Mouse (Mus musculus): Measurements from ENCODE around the gene Pear1.
"Not testable (repeated sequence)": the region's sequence is repeated elsewhere in the genome, so short reads cannot be mapped to it uniquely, and the experiment has no call there.

The Pear1 gene

GRCm38 (mm10) chr3:87824206-87824605, at the start of gene Pear1:
Gene Pear1, minus strand, starts transcription at chr3:87824306.
- in situ Hi-C loops (cut with MboI, MseI): not testable (repeated sequence)

DNA sequence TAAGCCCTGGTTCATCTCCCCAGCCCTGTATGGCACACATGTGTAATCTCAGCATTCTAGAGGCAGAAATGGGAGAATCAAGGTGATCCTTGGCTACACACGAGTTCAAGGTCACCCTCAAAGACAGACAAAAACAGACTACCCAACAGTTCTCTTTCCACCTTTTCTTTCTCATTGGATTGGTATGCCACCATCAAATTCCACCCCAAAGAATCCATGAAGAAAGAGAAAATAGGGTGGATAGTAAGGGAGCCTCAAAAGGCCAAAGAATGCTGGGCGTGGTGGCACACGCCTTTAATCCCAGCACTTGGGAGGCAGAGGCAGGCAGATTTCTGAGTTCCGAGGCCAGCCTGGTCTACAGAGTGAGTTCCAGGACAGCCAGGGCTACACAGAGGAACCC, 40.0 kb upstream of the Pear1 start:
- in situ Hi-C loops (cut with MboI, MseI): not testable (repeated sequence)

- in situ Hi-C loops (cut with MboI, MseI): no loop called here
These were observed 35.7 kb upstream of the Pear1 start for GRCm38 (mm10) chr3:87859813-87860212.

GRCm38 (mm10) chr3:87857666-87858065, 33.6 kb upstream of the Pear1 start:
- in situ Hi-C loops (cut with MboI, MseI): no loop called here

DNA sequence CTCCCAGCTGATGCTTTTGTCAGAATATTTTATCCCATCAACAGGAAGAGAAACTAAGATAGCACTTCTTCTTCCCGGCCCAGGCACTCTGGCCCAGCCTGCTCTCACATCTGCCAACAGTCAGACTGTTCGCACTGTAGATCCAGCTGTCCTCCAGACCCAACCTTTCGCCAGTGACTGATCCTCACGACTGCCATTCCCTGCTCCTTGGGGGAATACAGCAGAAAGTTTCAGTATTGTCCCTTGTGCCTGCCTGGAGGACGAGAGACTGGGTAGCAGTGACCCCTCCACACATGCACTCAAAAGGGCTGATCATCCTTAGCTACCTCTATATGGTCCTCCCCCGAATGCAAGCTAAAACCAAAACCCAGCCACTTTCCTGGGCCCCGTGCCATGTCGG, 31.8 kb upstream of the Pear1 start:
- in situ Hi-C loops (cut with MboI, MseI): no loop called here

DNA sequence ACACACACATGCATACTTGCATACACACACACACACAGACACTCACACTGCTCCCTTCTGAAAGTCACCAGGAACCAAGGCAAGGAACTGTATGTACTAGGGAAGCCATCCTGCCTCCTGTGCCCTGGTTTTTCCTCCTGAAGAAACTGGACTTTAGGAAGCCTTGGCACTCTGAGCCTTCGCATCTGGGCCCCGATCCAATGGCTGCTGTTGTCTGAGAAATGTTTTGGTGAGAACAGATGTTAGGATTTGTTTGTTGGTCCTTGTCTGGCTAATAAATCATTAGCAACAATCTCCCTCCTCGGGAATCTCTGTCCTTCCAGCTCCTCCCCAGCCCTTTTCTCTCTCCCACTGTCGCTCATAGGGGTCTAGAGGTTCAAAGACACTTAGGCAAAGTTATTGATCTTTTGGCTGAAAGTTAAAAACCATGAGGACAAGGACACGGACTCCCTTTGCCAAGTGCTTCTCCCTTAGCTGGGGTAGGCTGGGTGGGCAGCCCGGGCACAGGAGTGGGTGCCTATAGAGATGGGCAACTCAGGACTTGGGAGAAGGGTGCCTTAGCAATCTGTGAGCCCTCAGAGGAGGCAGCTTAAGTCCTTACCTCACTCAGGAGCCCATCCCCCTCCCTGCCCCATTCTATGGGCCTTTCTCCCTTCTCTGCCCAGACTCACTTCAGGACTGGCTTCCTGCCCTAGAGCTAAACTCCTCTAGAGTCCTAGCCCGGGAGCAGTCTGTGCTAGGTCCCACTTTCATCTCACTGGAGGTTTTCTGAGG, 30.9 kb upstream of the Pear1 start:
- in situ Hi-C loops (cut with MboI, MseI): loop anchor here (5.0 kb wide), 1 partner anchor 58 kb away; the partner anchor contains the start of genes Insrr and Ntrk1

DNA sequence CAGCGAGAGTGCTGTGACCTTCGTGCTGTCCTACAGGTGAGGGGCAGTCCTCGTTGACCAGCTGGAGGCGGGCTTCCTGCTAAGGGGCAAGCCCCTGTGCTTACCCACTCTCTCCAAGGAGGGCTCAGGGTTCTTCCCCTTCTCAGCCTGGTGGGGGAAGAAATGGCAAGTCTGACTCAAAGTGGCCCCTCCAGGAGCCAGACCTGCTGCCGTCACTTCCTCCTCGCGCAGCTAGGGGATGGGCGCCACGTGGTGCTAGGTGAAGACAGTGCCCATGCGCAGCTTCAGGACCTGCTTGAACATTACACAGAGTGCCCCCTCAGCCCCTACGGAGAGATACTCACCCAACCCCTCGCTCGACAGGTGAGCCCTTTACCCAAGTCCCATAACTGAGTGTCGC, 25.0 kb upstream of the Pear1 start:
- in situ Hi-C loops (cut with MboI, MseI): no loop called here

GRCm38 (mm10) chr3:87847680-87848079, 23.6 kb upstream of the Pear1 start:
- in situ Hi-C loops (cut with MboI, MseI): no loop called here

DNA sequence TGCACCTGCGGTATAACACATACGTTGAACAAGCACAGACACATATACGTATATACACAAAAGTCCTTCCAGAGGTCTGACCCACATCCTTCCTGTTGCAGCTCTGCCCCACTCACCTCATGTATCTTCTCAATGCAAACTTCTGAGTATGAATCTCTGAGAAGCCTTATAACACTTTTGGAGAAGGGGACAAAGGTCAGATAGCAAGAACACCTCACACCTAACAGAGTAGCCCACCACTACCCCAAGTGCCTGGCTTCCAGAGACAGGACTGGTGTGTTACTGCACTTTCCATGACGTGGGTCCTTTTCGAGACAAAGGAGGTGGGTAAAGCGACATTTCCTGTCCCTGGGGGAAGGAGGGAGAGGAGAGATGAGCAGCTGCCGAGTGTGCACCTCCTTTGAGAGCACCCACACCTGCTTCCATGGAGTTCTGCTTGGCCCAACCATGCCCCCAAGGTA, 22.6 kb upstream of the Pear1 start, which contains the start of gene Sh2d2a:
TSS of gene Sh2d2a (plus strand) at position 106 of the 461 bp plus-strand sequence.
- in situ Hi-C loops (cut with MboI, MseI): no loop called here

GRCm38 (mm10) chr3:87846186-87846585, 22.1 kb upstream of the Pear1 start:
- in situ Hi-C loops (cut with MboI, MseI): no loop called here

DNA sequence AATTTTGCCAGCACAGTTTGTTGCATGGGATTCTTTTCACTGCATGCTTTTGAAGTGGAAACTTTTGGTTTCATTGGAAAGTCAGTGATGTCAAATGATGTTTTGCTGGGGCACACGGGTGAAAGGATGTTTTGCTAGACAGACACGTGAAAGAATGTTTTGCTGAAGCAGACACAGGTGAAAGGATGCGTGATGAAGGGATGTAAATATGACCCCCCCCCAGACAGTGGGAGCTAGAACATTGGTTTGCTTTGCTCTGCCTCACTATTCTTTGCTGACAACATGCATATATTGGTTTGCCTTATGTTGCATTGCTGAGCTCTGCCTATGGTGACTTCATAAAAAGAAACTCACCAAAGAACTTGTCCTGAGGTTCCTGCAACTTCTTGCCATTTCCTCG, 20.9 kb upstream of the Pear1 start:
- in situ Hi-C loops (cut with MboI, MseI): no loop called here

DNA sequence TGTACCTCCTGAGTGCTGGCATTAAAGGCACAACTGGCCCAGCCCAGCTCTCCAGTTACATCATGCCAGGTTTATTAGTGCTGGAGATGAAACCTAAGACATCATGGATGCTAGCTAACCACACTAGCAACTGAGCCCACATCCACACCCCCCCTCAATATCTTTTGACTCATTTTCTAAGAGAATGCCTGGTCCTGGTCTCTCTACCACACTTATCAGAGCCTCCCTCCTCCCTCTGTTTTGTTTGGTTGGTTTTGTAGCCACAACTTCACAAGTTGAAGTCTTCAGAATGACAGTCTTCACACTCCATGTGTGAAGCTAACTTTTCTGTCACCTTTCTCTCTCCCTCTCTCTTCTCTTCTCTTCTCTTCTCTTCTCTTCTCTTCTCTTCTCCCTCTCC, 16.8 kb upstream of the Pear1 start:
- in situ Hi-C loops (cut with MboI, MseI): no loop called here

DNA sequence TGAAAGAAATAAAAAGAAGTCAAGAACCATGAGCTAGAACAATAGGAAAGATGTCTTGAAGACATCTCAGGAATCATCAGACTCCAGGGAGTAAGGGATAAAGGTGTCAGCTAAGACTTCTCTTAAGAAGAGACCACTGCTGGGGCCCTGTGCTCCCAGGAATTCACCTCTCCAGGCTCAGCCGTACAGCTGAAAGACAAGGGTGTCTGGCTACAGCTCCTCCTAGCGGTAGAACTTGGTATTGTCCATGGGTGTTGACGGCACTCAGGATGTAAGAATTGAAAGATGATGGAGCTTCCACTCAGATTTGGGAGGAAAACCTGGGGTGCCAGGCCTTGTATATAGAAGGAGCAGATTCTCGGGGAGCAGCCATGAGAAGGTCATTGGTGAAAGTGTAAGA, 14.5 kb upstream of the Pear1 start:
- in situ Hi-C loops (cut with MboI, MseI): no loop called here

- in situ Hi-C loops (cut with MboI, MseI): no loop called here
These were observed 9.4 kb upstream of the Pear1 start for GRCm38 (mm10) chr3:87833482-87833881.

DNA sequence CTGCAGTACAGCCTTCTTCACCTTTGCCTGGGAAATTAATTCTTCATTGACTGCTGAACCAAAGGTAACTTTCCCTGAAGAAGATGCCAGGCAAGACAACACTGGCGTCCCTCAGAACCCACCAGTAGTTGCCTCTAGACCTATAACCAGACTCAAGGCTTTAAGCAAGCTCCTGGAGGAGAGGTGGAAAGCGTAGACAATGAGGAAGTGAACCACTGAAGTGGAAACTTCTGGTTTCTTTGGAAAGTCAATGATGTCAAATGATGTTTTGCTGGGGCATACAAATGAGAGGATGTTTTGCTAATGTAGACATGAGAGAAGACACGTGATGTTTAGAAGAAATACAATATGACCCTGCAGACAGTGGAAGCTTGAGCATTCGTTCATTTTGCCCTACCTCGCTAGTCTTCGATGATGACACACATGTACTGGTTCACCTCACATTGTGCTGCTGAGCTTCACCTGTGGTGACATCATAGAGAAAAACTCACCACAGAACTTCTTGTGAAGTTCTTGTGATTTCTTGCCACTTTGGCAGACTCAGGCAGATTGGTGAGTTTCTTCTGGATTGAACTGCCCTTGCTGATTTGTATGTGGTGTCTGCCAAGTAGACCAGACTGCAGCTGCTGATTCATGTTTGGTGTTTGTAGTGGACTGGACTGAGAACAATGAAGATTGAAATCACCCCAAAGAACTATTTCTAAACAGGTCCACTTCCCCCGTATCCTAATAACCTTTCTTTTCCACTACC, 8.2 kb upstream of the Pear1 start:
- in situ Hi-C loops (cut with MboI, MseI): no loop called here

- in situ Hi-C loops (cut with MboI, MseI): loop anchor here (5.0 kb wide), 1 partner anchor 47 kb away; no protein-coding TSS in a partner anchor
These were observed 4.9 kb upstream of the Pear1 start for GRCm38 (mm10) chr3:87829025-87829424.

GRCm38 (mm10) chr3:87828435-87828834, 4.3 kb upstream of the Pear1 start:
- in situ Hi-C loops (cut with MboI, MseI): loop anchor here (5.0 kb wide), 1 partner anchor 46 kb away; no protein-coding TSS in a partner anchor

DNA sequence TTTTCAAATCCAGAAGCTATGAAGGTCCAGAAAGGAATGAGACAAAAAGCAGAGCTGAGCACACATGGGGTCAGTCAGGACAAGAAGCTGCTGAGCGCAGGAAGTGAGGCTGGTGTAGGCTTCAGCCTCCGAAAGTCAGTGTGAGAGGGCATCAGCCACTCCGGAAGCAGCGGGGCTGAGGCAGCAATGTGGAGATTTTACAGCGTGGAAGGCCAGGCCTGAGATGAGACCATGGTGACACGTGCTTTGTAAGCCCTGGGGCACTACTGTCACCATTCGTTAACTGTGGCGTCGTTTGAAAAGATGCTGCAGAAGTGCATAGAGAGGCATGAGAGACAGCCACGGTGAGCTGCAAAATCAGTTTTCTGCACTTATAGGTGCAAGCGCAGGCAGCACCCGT, 5.9 kb downstream of the Pear1 start:
- in situ Hi-C loops (cut with MboI, MseI): no loop called here

DNA sequence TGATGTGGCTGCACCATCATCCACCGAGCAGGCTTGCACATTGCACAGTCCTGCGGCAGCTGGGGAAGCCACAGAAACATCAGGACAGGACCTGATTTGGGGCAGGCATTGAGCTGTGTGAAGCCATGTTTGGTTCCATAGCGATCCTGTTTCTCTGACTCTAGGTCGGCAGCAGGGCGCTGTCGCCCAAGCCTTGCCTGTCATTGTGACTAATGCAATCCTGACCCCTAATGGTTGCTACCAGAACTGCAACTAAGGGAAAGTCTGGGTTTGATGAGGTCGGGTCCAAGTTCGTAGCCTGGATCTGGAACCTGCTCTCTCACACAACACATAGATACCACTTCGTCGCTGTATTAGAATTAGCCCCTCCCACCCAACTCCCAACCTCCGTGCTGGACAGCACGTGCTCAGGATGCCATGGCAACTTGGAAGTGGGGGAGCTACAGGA, 7.4 kb downstream of the Pear1 start:
- in situ Hi-C loops (cut with MboI, MseI): no loop called here

DNA sequence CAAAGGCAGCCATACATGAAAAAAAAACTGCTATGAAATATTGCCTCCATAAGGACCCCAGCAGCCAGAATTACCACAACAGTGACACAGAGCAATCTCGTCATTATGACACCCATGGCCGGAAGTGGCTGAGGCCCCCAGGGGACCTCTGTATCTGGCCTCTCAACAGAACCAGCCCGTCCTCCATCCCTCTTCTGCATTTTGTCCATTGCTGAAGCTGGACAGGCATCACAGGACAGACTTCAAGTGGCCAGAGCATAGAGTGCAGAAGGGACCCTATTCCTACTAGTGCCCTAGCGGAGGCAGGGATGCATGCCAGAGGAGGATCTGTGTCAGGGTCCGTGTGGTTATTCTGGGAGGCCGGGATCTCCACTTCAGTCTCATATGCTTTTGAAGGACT, 7.9 kb downstream of the Pear1 start:
- in situ Hi-C loops (cut with MboI, MseI): no loop called here

DNA sequence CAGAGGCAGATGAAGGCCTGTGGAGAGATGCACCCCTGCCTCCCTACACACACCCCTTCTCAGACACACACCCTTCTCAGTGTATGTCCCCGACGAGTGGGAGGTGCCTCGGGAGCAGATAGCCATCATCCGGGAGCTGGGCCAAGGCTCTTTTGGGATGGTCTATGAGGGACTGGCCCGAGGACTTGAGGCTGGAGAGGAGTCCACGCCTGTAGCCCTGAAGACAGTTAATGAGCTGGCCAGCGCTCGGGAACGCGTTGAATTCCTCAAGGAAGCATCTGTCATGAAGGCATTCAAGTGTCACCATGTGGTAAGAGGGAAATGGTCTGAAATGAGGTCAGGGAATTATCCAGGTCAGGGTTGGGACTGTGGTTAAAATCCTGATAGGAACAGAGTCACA, 11.2 kb downstream of the Pear1 start:
- in situ Hi-C loops (cut with MboI, MseI): no loop called here

- in situ Hi-C loops (cut with MboI, MseI): no loop called here
These were observed 11.7 kb downstream of the Pear1 start for GRCm38 (mm10) chr3:87812413-87812812.

GRCm38 (mm10) chr3:87811297-87811696, 12.8 kb downstream of the Pear1 start:
- in situ Hi-C loops (cut with MboI, MseI): no loop called here
